Mouse (Mus musculus): ENCODE results near the gene Spsb1.

DNA sequence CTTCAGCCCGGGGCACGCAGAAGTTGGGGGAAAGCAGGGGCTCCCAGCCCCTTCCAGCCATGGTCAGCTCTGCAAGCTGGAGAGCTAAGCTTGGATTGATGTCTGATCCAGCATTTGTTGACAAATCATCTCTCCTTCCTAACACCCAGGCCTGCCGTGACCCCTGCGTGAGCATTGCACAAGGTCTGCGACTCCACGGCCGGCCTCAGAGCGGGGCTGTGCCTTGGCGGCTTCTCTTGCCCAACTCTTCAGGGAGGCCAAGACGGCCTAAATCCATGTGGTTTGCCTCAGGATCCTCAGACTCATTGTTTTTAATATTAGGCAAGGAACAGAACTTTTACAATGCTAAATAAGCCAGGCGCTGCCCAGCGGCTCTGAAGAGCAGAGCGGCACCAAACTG, 3.6 kb downstream of the Spsb1 start:
- no peak for TF ChIP-seq CTCF (IDR thresholded peaks at IDR 0.05; ENCODE audit: extremely low read depth, insufficient read depth, low read length)
- no peak for TF ChIP-seq POLR2A (IDR thresholded peaks at IDR 0.05; ENCODE audit: extremely low read depth, insufficient read depth, low read length)

Measured in cortical plate, adult 2 months (tissue).